Mouse (Mus musculus) stomach, embryonic 14.5 days (tissue): ENCODE data around the gene Gm13090. TPM values are rescaled to one million over a fixed set of nuclear protein-coding genes. Genes with fewer than 3 reads are reported as not detected.

Experiments
- ATAC-seq: fragments of 200-750 bp; cut with Nextera tagmentation; 2 replicates; pipeline ENCODE4 v1.8.0; 2017; ENCODE audit warnings: low read depth, moderate TSS enrichment; ENCODE audit not compliant: insufficient number of reproducible peaks, insufficient read depth, low FRiP score
- H3K27ac ChIP-seq: fragments of 300-500 bp; sonication (generic); 2 replicates; pipeline ENCODE4 v1.5.1; 2014; ENCODE audit warnings: mild to moderate bottlenecking, low read length, moderate library complexity, mixed read lengths
- H3K27me3 ChIP-seq: fragments of 300-500 bp; sonication (generic); 2 replicates; pipeline ENCODE4 v1.6.1; 2014; ENCODE audit warnings: low read length, control low read depth, mixed read lengths; ENCODE audit not compliant: control insufficient read depth, insufficient read depth
- H3K36me3 ChIP-seq: fragments of 300-500 bp; sonication (generic); 2 replicates; pipeline ENCODE4 v1.6.1; 2014; ENCODE audit warnings: mild to moderate bottlenecking, control low read depth, low read length, moderate library complexity, mixed read lengths; ENCODE audit not compliant: control insufficient read depth, insufficient read depth
- H3K4me1 ChIP-seq: fragments of 300-500 bp; sonication (generic); 2 replicates; pipeline ENCODE4 v1.6.1; 2014; ENCODE audit warnings: low read length, control low read depth, mixed read lengths; ENCODE audit not compliant: control insufficient read depth, insufficient read depth
- H3K4me2 ChIP-seq: fragments of 300-500 bp; sonication (generic); replicated peaks from 2 replicates; pipeline ENCODE4 v1.6.1; 2014; ENCODE audit warnings: low read depth, low read length, control low read depth
- H3K4me3 ChIP-seq: fragments of 300-500 bp; sonication (generic); 2 replicates; pipeline ENCODE4 v1.5.1; 2014; ENCODE audit warnings: low read depth, low read length, control low read depth
- H3K9ac ChIP-seq: fragments of 300-500 bp; sonication (generic); replicated peaks from 2 replicates; pipeline ENCODE4 v1.6.1; 2014; ENCODE audit warnings: low read depth, mild to moderate bottlenecking, control low read depth, low read length, moderate library complexity, mixed read lengths
- H3K9me3 ChIP-seq: fragments of 300-500 bp; sonication (generic); 2 replicates; pipeline ENCODE4 v1.6.1; 2016; ENCODE audit warnings: low read depth, low read length, control low read depth; ENCODE audit not compliant: control insufficient read depth
- WGBS: fragments of 180-500 bp; shearing (Covaris S2); extraction: QIAGEN DNeasy Blood & Tissue Kit; methylation state at CpG from one replicate; pipeline ENCODE4 v1.1.7; 2014; 5-methylcytosine and 5-hydroxymethylcytosine counted together
- polyA plus RNA-seq: library from polyadenylated mRNA; unstranded; fragments of >200 nt; fragmentation: Nextera tagmentation; extraction: Ambion mirVana; gene quantifications from 2 replicates; pipeline ENCODE4 v1.2.1, GENCODE M21; 2014

The Gm13090 gene
- polyA plus RNA-seq, 1 experiment from 2014 or later: 0.35 TPM

GRCm38 (mm10) chr4:151135491-151135890 lies 46.1 kb downstream of the Gm13090 start:
- no peaks in the 10 kb centered on the region for H3K27me3 ChIP-seq
- no peak overlapping the region for H3K4me2 ChIP-seq
- no peaks in the 10 kb centered on the region for H3K9me3 ChIP-seq
- H3K4me3 ChIP-seq: no peak overlapping the region
- H3K36me3 ChIP-seq: no peaks in the 10 kb centered on the region
- peaks cover 18% of the 10 kb centered on the region; the same call in 1 of the 2 replicates for H3K4me1 ChIP-seq
- H3K9ac ChIP-seq: no peak overlapping the region
- WGBS: 74% methylated on average over 8 of the region's 8 CpGs
- H3K27ac ChIP-seq: no peak overlapping the region
- no peak for ATAC-seq

GRCm38 (mm10) chr4:151137701-151138100 lies 48.3 kb downstream of the Gm13090 start:
- Histone ChIP-seq H3K27ac (no peak overlapping the region), H3K4me3 (no peak overlapping the region), H3K36me3 (no peaks in the 10 kb centered on the region), H3K9me3 (no peaks in the 10 kb centered on the region), H3K4me1 (peaks cover 18% of the 10 kb centered on the region; the same call in 1 of the 2 replicates), H3K27me3 (no peaks in the 10 kb centered on the region), H3K4me2 (no peak overlapping the region), H3K9ac (no peak overlapping the region)
- 57% methylated on average over 5 of the region's 5 CpGs for WGBS
- ATAC-seq: no peak

GRCm38 (mm10) chr4:151138135-151138534 lies 48.8 kb downstream of the Gm13090 start:
- H3K36me3 ChIP-seq: no peaks in the 10 kb centered on the region
- H3K4me3 ChIP-seq: no peak overlapping the region
- H3K9ac ChIP-seq: no peak overlapping the region
- no peak overlapping the region for H3K27ac ChIP-seq
- 17% methylated on average over 10 of the region's 10 CpGs for WGBS
- H3K4me2 ChIP-seq: no peak overlapping the region
- ATAC-seq: 0 out of 2 replicates have a peak, but pooled peaks have one; percentile 7
- H3K9me3 ChIP-seq: no peaks in the 10 kb centered on the region
- H3K27me3 ChIP-seq: no peaks in the 10 kb centered on the region
- H3K4me1 ChIP-seq: peaks cover 18% of the 10 kb centered on the region; the same call in 1 of the 2 replicates

- Histone ChIP-seq H3K9me3 (no peaks in the 10 kb centered on the region), H3K4me2 (no peak overlapping the region), H3K36me3 (no peaks in the 10 kb centered on the region), H3K9ac (no peak overlapping the region), H3K27me3 (no peaks in the 10 kb centered on the region), H3K27ac (no peak overlapping the region), H3K4me3 (no peak overlapping the region), H3K4me1 (peaks cover 18% of the 10 kb centered on the region; the same call in 1 of the 2 replicates)
- no peak for ATAC-seq
- WGBS: 8% methylated on average over 2 of the region's 2 CpGs
Observed at GRCm38 (mm10) chr4:151138586-151138985, 49.2 kb downstream of the Gm13090 start.

- H3K4me3 ChIP-seq: peak overlapping the region; percentile 3; the same call in 1 of the 2 replicates
- WGBS: 7% methylated on average over 20 of the region's 20 CpGs
Observed at GRCm38 (mm10) chr4:151139053-151139840, 49.9 kb downstream of the Gm13090 start.

GRCm38 (mm10) chr4:151140368-151140982 lies 51.1 kb downstream of the Gm13090 start:
- no peaks in the 10 kb centered on the region for H3K36me3 ChIP-seq
- no peak for ATAC-seq
- peaks cover 18% of the 10 kb centered on the region; the same call in 1 of the 2 replicates for H3K4me1 ChIP-seq
- no peak overlapping the region for H3K27ac ChIP-seq
- H3K27me3 ChIP-seq: no peaks in the 10 kb centered on the region
- no peak overlapping the region for H3K4me3 ChIP-seq
- WGBS: 4% methylated on average over 19 of the region's 20 CpGs
- no peak overlapping the region for H3K4me2 ChIP-seq
- no peaks in the 10 kb centered on the region; the same call in 1 of the 2 replicates for H3K9me3 ChIP-seq
- H3K9ac ChIP-seq: no peak overlapping the region

More at GRCm38 (mm10) chr4:151139053-151139840, 49.9 kb downstream of the Gm13090 start:
- no peaks in the 10 kb centered on the region for H3K36me3 ChIP-seq
- H3K9ac ChIP-seq: no peak overlapping the region
- H3K9me3 ChIP-seq: no peaks in the 10 kb centered on the region
- H3K27ac ChIP-seq: no peak overlapping the region
- H3K4me1 ChIP-seq: peaks cover 18% of the 10 kb centered on the region; the same call in 1 of the 2 replicates
- ATAC-seq: peak; percentile 15; the same call in 1 of the 2 replicates
- no peaks in the 10 kb centered on the region for H3K27me3 ChIP-seq
- 0 out of 2 replicates have a peak overlapping the region, but pooled peaks have one; percentile 26 for H3K4me2 ChIP-seq

Other genes starting within 250 kb of the Gm13090 start
- gene Errfi1, start 235.7 kb upstream of the Gm13090 start, polyA plus RNA-seq: 36.4 and 37.3 TPM in 2 replicates
- 439 and 440 TPM in 2 replicates for gene Park7, start 175.1 kb upstream of the Gm13090 start, polyA plus RNA-seq
- 0.80 and 0.97 TPM in 2 replicates for gene Tnfrsf9, start 175.0 kb upstream of the Gm13090 start, polyA plus RNA-seq
- not detected in 2 replicates for gene Uts2, start 92.5 kb upstream of the Gm13090 start, polyA plus RNA-seq
- gene Per3, start 44.9 kb upstream of the Gm13090 start, polyA plus RNA-seq: 8.1 and 9.1 TPM in 2 replicates
- 97.5 and 121 TPM in 2 replicates for gene Vamp3, start 31.6 kb upstream of the Gm13090 start, polyA plus RNA-seq